Mouse (Mus musculus) cerebellum, adult 2 months (tissue): ENCODE measurements at regions not wholly inside any gene's neighbourhood (a gene's known extent, or its start where the extent isn't known, plus 50 kb on each side); places are given as distances from the start of the nearest gene placed in this dataset.

ENCODE experiments used
- DNase-seq, 2 experiments: peaks; one replicate each; pipeline ENCODE4 v3.0.0; 2021
- H3K27ac ChIP-seq: fragments of 200-500 bp; 2 replicates; pipeline ENCODE4 v1.5.1; 2012; ENCODE audit warnings: low read length, control low read depth, inconsistent platforms; ENCODE audit not compliant: insufficient read depth
- H3K27me3 ChIP-seq: fragments of 200-500 bp; 2 replicates; pipeline ENCODE4 v1.6.1; 2012; ENCODE audit warnings: inconsistent platforms, mild to moderate bottlenecking, low read length, moderate library complexity; ENCODE audit not compliant: control insufficient read depth, insufficient read depth
- H3K4me1 ChIP-seq: fragments of 200-500 bp; 2 replicates; pipeline ENCODE4 v1.6.1; 2011; ENCODE audit warnings: low read length; ENCODE audit not compliant: control insufficient read depth, insufficient read depth
- H3K4me3 ChIP-seq: fragments of 200-500 bp; replicated peaks from 2 replicates; pipeline ENCODE3; 2011; ENCODE audit warnings: mild to moderate bottlenecking, low read depth, low read length, control low read depth; ENCODE audit not compliant: insufficient read depth
- CTCF ChIP-seq: fragments of 200-500 bp; IDR thresholded peaks from 2 replicates; pipeline ENCODE4 v1.5.1; 2011; ENCODE audit warnings: low read depth, mild to moderate bottlenecking, control low read depth, low read length, moderate library complexity, borderline replicate concordance; ENCODE audit not compliant: insufficient read depth
- POLR2A ChIP-seq: fragments of 200-500 bp; IDR thresholded peaks from 2 replicates; pipeline ENCODE4 v1.6.1; 2011; ENCODE audit warnings: low read length, control low read depth, borderline replicate concordance; ENCODE audit not compliant: insufficient read depth
- WGBS: fragments of 180-500 bp; shearing (Covaris S2); methylation state at CpG from one replicate; pipeline ENCODE4 v1.1.7; 2018; 5-methylcytosine and 5-hydroxymethylcytosine counted together

GRCm38 (mm10) chr2:17880800-17881717, 115.7 kb downstream of the H2al2a start:
- no peak overlapping the region for H3K27ac ChIP-seq
- peak in 1 of 2 experiments; percentile 6 for DNase-seq
- H3K4me3 ChIP-seq: no peak overlapping the region
- H3K4me1 ChIP-seq: no peaks in the 10 kb centered on the region
- no peaks in the 10 kb centered on the region for H3K27me3 ChIP-seq
- 44% methylated on average over 11 of the region's 11 CpGs for WGBS
- no peak for TF ChIP-seq CTCF
- no peak for TF ChIP-seq POLR2A

DNA sequence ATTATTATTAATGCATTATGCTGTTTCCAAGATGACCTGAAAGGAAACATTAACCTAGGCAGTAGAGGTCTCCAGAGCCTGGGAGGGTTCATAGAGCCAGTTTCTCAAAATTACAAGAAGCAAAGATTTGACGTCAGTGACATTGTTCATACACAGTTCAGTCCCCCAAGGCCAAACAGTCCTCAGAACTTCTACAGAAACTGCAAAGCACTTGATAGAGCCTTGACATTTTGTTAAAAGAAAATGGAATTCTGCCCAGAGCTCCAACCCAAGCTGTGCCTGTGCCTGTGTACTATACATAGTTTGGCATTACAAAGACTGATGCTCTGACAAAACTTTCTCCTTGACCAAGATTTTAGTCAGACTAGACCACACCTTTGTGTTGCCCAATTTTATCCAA, 118.9 kb downstream of the H2al2a start:
- no peaks in the 10 kb centered on the region for H3K4me1 ChIP-seq
- no peaks in the 10 kb centered on the region for H3K27me3 ChIP-seq
- DNase-seq: no peak
- TF ChIP-seq CTCF (no peak), POLR2A (no peak)
- H3K4me3 ChIP-seq: no peak overlapping the region
- H3K27ac ChIP-seq: no peak overlapping the region
- 87% methylated on average over 1 of the region's 1 CpGs for WGBS

DNA sequence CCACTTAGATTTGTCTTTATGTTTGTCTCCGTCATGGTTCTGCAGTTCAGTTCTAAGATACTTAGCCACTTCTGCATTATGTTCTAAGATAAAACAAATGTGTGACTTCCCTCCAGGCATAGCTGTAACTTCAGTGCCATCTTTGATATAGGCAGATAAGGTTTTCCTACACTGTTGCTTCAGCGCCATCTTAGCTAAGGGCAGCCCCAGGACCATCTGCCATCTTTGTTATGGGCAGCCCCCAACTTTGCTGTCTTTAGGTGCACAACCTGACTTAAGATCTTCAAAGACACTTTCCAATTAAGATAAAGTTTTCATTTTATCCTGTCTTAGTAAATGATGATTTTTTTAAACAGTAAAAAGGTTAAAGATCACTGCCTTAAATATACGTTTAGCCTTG, 119.8 kb downstream of the H2al2a start:
- no peak for DNase-seq
- WGBS: 95% methylated on average over 3 of the region's 3 CpGs
- Histone ChIP-seq H3K4me1 (no peaks in the 10 kb centered on the region), H3K4me3 (no peak overlapping the region), H3K27me3 (no peaks in the 10 kb centered on the region), H3K27ac (no peak overlapping the region)
- TF ChIP-seq POLR2A: no peak
- TF ChIP-seq CTCF: no peak

DNA sequence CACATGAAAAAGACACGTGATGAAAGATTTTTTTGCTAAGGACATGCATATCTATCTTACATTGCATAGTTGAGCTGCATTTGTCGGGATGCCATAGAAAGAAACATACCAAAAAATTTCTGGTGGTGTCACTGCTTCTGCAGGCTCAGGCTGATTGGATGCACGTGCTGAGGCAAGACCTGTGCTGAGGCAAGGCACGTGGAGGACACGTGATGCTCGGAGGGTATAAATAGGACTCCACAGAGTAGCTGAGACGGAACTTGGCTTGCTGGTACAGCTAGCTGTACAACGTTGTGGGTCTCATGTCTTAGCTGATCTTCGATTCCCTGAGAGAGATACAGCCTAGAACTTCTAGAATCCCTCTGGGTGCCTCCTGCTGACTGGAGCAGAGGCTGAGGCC, 120.6 kb downstream of the H2al2a start:
- H3K4me3 ChIP-seq: no peak overlapping the region
- no peaks in the 10 kb centered on the region for H3K4me1 ChIP-seq
- TF ChIP-seq POLR2A (no peak), CTCF (no peak)
- H3K27me3 ChIP-seq: no peaks in the 10 kb centered on the region
- no peak for DNase-seq
- 93% methylated on average over 9 of the region's 9 CpGs for WGBS
- H3K27ac ChIP-seq: no peak overlapping the region

- WGBS: 74% methylated on average over 2 of the region's 2 CpGs
- Histone ChIP-seq H3K4me1 (no peaks in the 10 kb centered on the region), H3K4me3 (no peak overlapping the region), H3K27ac (no peak overlapping the region), H3K27me3 (no peaks in the 10 kb centered on the region)
- TF ChIP-seq CTCF (no peak), POLR2A (no peak)
- no peak for DNase-seq
Measured at GRCm38 (mm10) chr2:17870562-17870961, 126.2 kb downstream of the H2al2a start.

- DNase-seq: no peak
- no peaks in the 10 kb centered on the region for H3K4me1 ChIP-seq
- H3K4me3 ChIP-seq: no peak overlapping the region
- 40% methylated on average over 9 of the region's 9 CpGs for WGBS
- H3K27me3 ChIP-seq: no peaks in the 10 kb centered on the region
- H3K27ac ChIP-seq: no peak overlapping the region
- TF ChIP-seq POLR2A (no peak), CTCF (no peak)
Measured at GRCm38 (mm10) chr2:17868145-17868544, 128.6 kb downstream of the H2al2a start.

DNA sequence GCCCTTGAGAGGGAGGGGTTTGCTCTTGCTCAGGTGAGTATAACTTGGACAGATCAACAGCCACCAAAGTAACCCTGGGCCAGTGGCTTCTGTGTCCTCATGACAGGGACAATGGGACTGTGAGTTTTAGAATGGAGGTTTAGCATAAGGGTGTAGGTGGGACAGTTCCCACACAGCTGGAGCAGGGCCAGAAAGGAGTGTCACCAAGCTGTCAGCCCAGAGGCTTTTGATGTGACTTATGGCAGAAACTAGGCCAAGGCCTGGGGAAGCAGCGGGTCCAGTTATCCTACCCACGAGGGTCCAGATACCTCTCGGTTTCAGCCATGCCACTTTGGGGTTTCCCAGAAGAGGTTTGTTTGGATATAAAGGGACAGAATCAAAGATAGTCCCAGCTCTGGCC, 129.4 kb downstream of the H2al2a start:
- Histone ChIP-seq H3K4me3 (no peak overlapping the region), H3K27me3 (no peaks in the 10 kb centered on the region), H3K27ac (no peak overlapping the region), H3K4me1 (no peaks in the 10 kb centered on the region)
- 55% methylated on average over 3 of the region's 3 CpGs for WGBS
- no peak for TF ChIP-seq POLR2A
- no peak for TF ChIP-seq CTCF
- no peak for DNase-seq
